Mouse (Mus musculus): ENCODE data around the gene Gpr156.

GRCm38 (mm10) chr16:38014951-38015350, 98.7 kb downstream of the Gpr156 start:
- TF ChIP-seq POLR2A (IDR thresholded peaks at IDR 0.05; ENCODE audit: insufficient read depth, low read depth, low read length) (no peak), CTCF (IDR thresholded peaks at IDR 0.05; ENCODE audit: insufficient read depth, low read depth, low read length) (no peak)
